Mouse (Mus musculus) stomach, postnatal 0 days (tissue): Measurements from ENCODE around the gene Eif4a3.

Experiments
- CTCF ChIP-seq: IDR thresholded peaks from 2 replicates; pipeline ENCODE4 v1.5.1; 2016; ENCODE audit warnings: antibody characterized with exemption, low read depth, mild to moderate bottlenecking, moderate library complexity
- EP300 ChIP-seq: optimal IDR thresholded peaks from 2 replicates; pipeline ENCODE3; 2016; ENCODE audit warnings: antibody characterized with exemption

- TF ChIP-seq EP300 (no peak), CTCF (no peak)
These were observed 972 bp downstream of the Eif4a3 start for GRCm38 (mm10) chr11:119298917-119299316.
